Mouse (Mus musculus) gastrocnemius, postnatal 10 days (tissue): ENCODE measurements around the gene Pheta2. TPM values are rescaled to one million over a fixed set of nuclear protein-coding genes. Genes with fewer than 3 reads are reported as not detected.
A peak's percentile ranks its signal among the peaks of the same experiment; 100 is the strongest.
"Not testable (repeated sequence)": the region's sequence is repeated elsewhere in the genome, so short reads cannot be mapped to it uniquely, and the experiment has no call there.

Experiments used
- DNase-seq: peaks from one replicate; pipeline ENCODE4 v3.0.0; 2021; ENCODE audit warnings: mixed read lengths
- total RNA-seq, 2 experiments: library from RNA; stranded (reverse); gene quantifications; 2 replicates each; pipeline ENCODE4 v1.2.3; 2021

Gene Pheta2
- total RNA-seq, 2 experiments from 2014 or later: 3.0 to 4.9 TPM

- no peak for DNase-seq
These were observed 4.9 kb downstream of the Pheta2 start for GRCm38 (mm10) chr15:82343368-82344287.

GRCm38 (mm10) chr15:82344971-82345370 is 6.2 kb downstream of the Pheta2 start:
- DNase-seq: no peak

- peak; percentile 95 for DNase-seq
These were observed 7.2 kb downstream of the Pheta2 start for GRCm38 (mm10) chr15:82345820-82346470.

- no peak for DNase-seq
These were observed 8.0 kb downstream of the Pheta2 start for GRCm38 (mm10) chr15:82346580-82347302.

GRCm38 (mm10) chr15:82347303-82347676 is 8.5 kb downstream of the Pheta2 start:
- DNase-seq: no peak

- DNase-seq: no peak
These were observed 9.1 kb downstream of the Pheta2 start for GRCm38 (mm10) chr15:82347852-82348251.

GRCm38 (mm10) chr15:82348258-82348998 is 9.7 kb downstream of the Pheta2 start:
- DNase-seq: no peak

- no peak for DNase-seq
These were observed 10.2 kb downstream of the Pheta2 start for GRCm38 (mm10) chr15:82348999-82349341.

- no peak for DNase-seq
These were observed 11.6 kb downstream of the Pheta2 start for GRCm38 (mm10) chr15:82350349-82350748.

- no peak for DNase-seq
These were observed 12.7 kb downstream of the Pheta2 start for GRCm38 (mm10) chr15:82351480-82351879.

- DNase-seq: no peak
These were observed 14.5 kb downstream of the Pheta2 start for GRCm38 (mm10) chr15:82353078-82353744.

GRCm38 (mm10) chr15:82353745-82354113 is 15.0 kb downstream of the Pheta2 start:
- DNase-seq: no peak

GRCm38 (mm10) chr15:82354126-82354945 is 15.6 kb downstream of the Pheta2 start, which contains the start of gene Ndufa6:
Gene Ndufa6, minus strand, starts transcription at chr15:82354322.
- peak; percentile 99 for DNase-seq

GRCm38 (mm10) chr15:82358431-82359260 is 19.9 kb downstream of the Pheta2 start:
- no peak for DNase-seq

- no peak for DNase-seq
These were observed 22.8 kb downstream of the Pheta2 start for GRCm38 (mm10) chr15:82361459-82362018.

- no peak for DNase-seq
These were observed 23.5 kb downstream of the Pheta2 start for GRCm38 (mm10) chr15:82362234-82362633.

- not testable (repeated sequence) for DNase-seq
These were observed 25.1 kb downstream of the Pheta2 start for GRCm38 (mm10) chr15:82363801-82364200.

GRCm38 (mm10) chr15:82364561-82364960 is 25.8 kb downstream of the Pheta2 start:
- not testable (repeated sequence) for DNase-seq

GRCm38 (mm10) chr15:82368146-82368545 is 29.4 kb downstream of the Pheta2 start:
- DNase-seq: no peak
